Comparison of ENCODE assay signal across 17 mouse cellular contexts in genomic region chr15:89605822-89606570, GRCm38 (mm10). TPM values are rescaled to one million over a fixed set of nuclear protein-coding genes. Genes with fewer than 3 reads are reported as not detected.
A peak's percentile ranks its signal among the peaks of the same experiment; 100 is the strongest.
DNase-seq lines count a peak whose midpoint lies in the region; ATAC-seq and TF ChIP-seq lines count a peak whose summit lies in the region.
"Had no signal": no experiment of that assay in that cellular context is flagged by ENCODE, and none has a peak within 500 bp of the region (broad histone marks: within the 10 kb centered on the region; RNA-seq: fewer than 3 reads in every experiment).

No protein-coding gene starts in this region.

- H3K27ac ChIP-seq in cerebellum, adult 2 months (ENCODE audit: insufficient read depth, low read length), result no peak overlapping the region
- no peak overlapping the region for H3K27ac ChIP-seq in intestine, postnatal 0 days (ENCODE audit: low read depth, low read length)
- H3K27ac ChIP-seq in intestine, embryonic 15.5 days, result no peak overlapping the region
- H3K27ac ChIP-seq: heart, embryonic 13.5 days; hindbrain, embryonic 15.5 days; midbrain, embryonic 12.5 days had no signal

- WGBS in cerebellum, adult 2 months, result 28% methylated on average over 12 of the region's 12 CpGs
- 70% methylated on average over 12 of the region's 12 CpGs for WGBS in intestine, postnatal 0 days
- WGBS in intestine, embryonic 15.5 days, result 72% methylated on average over 12 of the region's 12 CpGs

- ATAC-seq in intestine, postnatal 0 days, result no peak
- no peak for ATAC-seq in intestine, embryonic 15.5 days
- ATAC-seq in megakaryocyte progenitor cell, adult 5-6 weeks (replicated peaks; ENCODE audit: poor library complexity), result peak; percentile 63
- ATAC-seq: lung, postnatal 0 days had no signal

- H3K9ac ChIP-seq in intestine, postnatal 0 days (ENCODE audit: low read depth, low read length), result no peak overlapping the region
- H3K9ac ChIP-seq in intestine, embryonic 15.5 days, result no peak overlapping the region
- H3K9ac ChIP-seq: heart, embryonic 13.5 days; hindbrain, embryonic 15.5 days; midbrain, embryonic 12.5 days had no signal

- no peaks in the 10 kb centered on the region for H3K36me3 ChIP-seq in intestine, postnatal 0 days (ENCODE audit: control insufficient read depth, insufficient read depth)
- H3K36me3 ChIP-seq in intestine, embryonic 15.5 days, result no peaks in the 10 kb centered on the region
- H3K36me3 ChIP-seq: G1E; heart, embryonic 13.5 days; hindbrain, embryonic 15.5 days; midbrain, embryonic 12.5 days had no signal

- no peak for DNase-seq in cerebellum, adult 2 months
- DNase-seq in cerebellum, postnatal 25 days, result no peak
- peak; percentile 23 for DNase-seq in retina, embryonic 14.5 days (ENCODE audit: low spot score)
- DNase-seq in retina, postnatal 1 day, result no peak
- no peak for DNase-seq in spleen, postnatal 10 days (ENCODE audit: low spot score in 2 of 2)
- DNase-seq: adrenal gland, adult 2 months; embryo, embryonic 11 days; gastrocnemius, postnatal 10 days had no signal

- no peaks in the 10 kb centered on the region; the same call in 1 of the 2 replicates for H3K4me1 ChIP-seq in cerebellum, adult 2 months (ENCODE audit: control insufficient read depth, insufficient read depth, low read length)
- no peaks in the 10 kb centered on the region for H3K4me1 ChIP-seq in intestine, postnatal 0 days (replicated peaks; ENCODE audit: control insufficient read depth, insufficient read depth, low read length)
- H3K4me1 ChIP-seq in intestine, embryonic 15.5 days (replicated peaks), result no peaks in the 10 kb centered on the region
- H3K4me1 ChIP-seq: heart, embryonic 13.5 days; hindbrain, embryonic 15.5 days; midbrain, embryonic 12.5 days had no signal

- peak; percentile 4; the same call in 1 of the 2 replicates for TF ChIP-seq CTCF in cerebellum, adult 2 months (IDR thresholded peaks at IDR 0.05; ENCODE audit: borderline replicate concordance, insufficient read depth, low read depth, low read length)
- peak; percentile 31 for TF ChIP-seq CTCF in intestine, postnatal 0 days (IDR thresholded peaks at IDR 0.05; ENCODE audit: low read depth)

- H3K4me3 ChIP-seq in cerebellum, adult 2 months (replicated peaks; ENCODE audit: insufficient read depth, low read depth, low read length), result no peak overlapping the region
- no peak overlapping the region for H3K4me3 ChIP-seq in intestine, postnatal 0 days (ENCODE audit: low read depth, low read length)
- H3K4me3 ChIP-seq in intestine, embryonic 15.5 days (replicated peaks), result no peak overlapping the region
- H3K4me3 ChIP-seq: heart, embryonic 13.5 days; hindbrain, embryonic 15.5 days; midbrain, embryonic 12.5 days had no signal

- no peaks in the 10 kb centered on the region for H3K27me3 ChIP-seq in cerebellum, adult 2 months (ENCODE audit: control insufficient read depth, insufficient read depth, low read length)
- no peaks in the 10 kb centered on the region for H3K27me3 ChIP-seq in intestine, postnatal 0 days (replicated peaks; ENCODE audit: control insufficient read depth, insufficient read depth, low read length)
- no peaks in the 10 kb centered on the region for H3K27me3 ChIP-seq in intestine, embryonic 15.5 days (replicated peaks)
- H3K27me3 ChIP-seq: heart, embryonic 13.5 days; hindbrain, embryonic 15.5 days; midbrain, embryonic 12.5 days had no signal

- no peaks in the 10 kb centered on the region for H3K9me3 ChIP-seq in intestine, postnatal 0 days (ENCODE audit: control insufficient read depth)
- no peaks in the 10 kb centered on the region for H3K9me3 ChIP-seq in intestine, embryonic 15.5 days
- H3K9me3 ChIP-seq: G1E; heart, embryonic 13.5 days; hindbrain, embryonic 15.5 days had no signal

- H3K4me2 ChIP-seq in intestine, postnatal 0 days (replicated peaks; ENCODE audit: low read depth), result no peak overlapping the region
- H3K4me2 ChIP-seq in intestine, embryonic 15.5 days (replicated peaks), result no peak overlapping the region
- H3K4me2 ChIP-seq: heart, embryonic 13.5 days; hindbrain, embryonic 15.5 days; midbrain, embryonic 12.5 days had no signal

- no peak for TF ChIP-seq POLR2A in cerebellum, adult 2 months (IDR thresholded peaks at IDR 0.05; ENCODE audit: borderline replicate concordance, insufficient read depth, low read length)

RNA-seq across cellular contexts. Expression of gene Rabl2, which starts 14.3 kb away (rescaled TPM):
- polyA plus RNA-seq in cerebellum, adult 2 months (2012; rRNA removed), result 79.8 and 83.4 TPM in 2 replicates
- polyA plus RNA-seq in intestine, postnatal 0 days (2015; fragmentation: Nextera tagmentation; extraction: Ambion mirVana), result 7.1 and 7.6 TPM in 2 replicates
- 29.9 and 30.7 TPM in 2 replicates for polyA plus RNA-seq in intestine, embryonic 15.5 days (2015; fragmentation: Nextera tagmentation; extraction: Ambion mirVana)
- total RNA-seq in megakaryocyte progenitor cell, adult 5-6 weeks (2015), result 14.3 and 17.1 TPM in 2 replicates
- total RNA-seq in megakaryocyte progenitor cell, adult 5-6 weeks (2017), result 7.4 and 11.2 TPM in 2 replicates

RNA-seq across cellular contexts. Expression of gene Acr, which starts 37.9 kb away (rescaled TPM):
- 2.4 and 2.6 TPM in 2 replicates for polyA plus RNA-seq in cerebellum, adult 2 months (2012; rRNA removed)
- polyA plus RNA-seq in intestine, postnatal 0 days (2015; fragmentation: Nextera tagmentation; extraction: Ambion mirVana), result 0.10 and 0.14 TPM in 2 replicates
- not detected in 2 replicates for polyA plus RNA-seq in intestine, embryonic 15.5 days (2015; fragmentation: Nextera tagmentation; extraction: Ambion mirVana)
- not detected in 2 replicates for total RNA-seq in megakaryocyte progenitor cell, adult 5-6 weeks (2015)
- not detected in 2 replicates for total RNA-seq in megakaryocyte progenitor cell, adult 5-6 weeks (2017)
- total RNA-seq: G1E had no signal
- polyA plus RNA-seq: G1E; limb, embryonic 11.5 days; lung, postnatal 0 days had no signal
